Mouse (Mus musculus) midbrain, embryonic 14.5 days (tissue): ENCODE results near the gene Myb. TPM values are rescaled to one million over a fixed set of nuclear protein-coding genes. Genes with fewer than 3 reads are reported as not detected.
A peak's percentile ranks its signal among the peaks of the same experiment; 100 is the strongest.

Source experiments
- ATAC-seq: fragments of 200-750 bp; cut with Nextera tagmentation; 2 replicates; pipeline ENCODE4 v1.8.0; 2017; ENCODE audit warnings: moderate number of reproducible peaks, moderate library complexity; ENCODE audit not compliant: low FRiP score, low TSS enrichment
- DNase-seq: peaks from one replicate; pipeline ENCODE4 v3.0.0-alpha.2; 2015
- H3K27ac ChIP-seq: fragments of 300-500 bp; sonication (generic); replicated peaks from 2 replicates; pipeline ENCODE4 v1.5.1; 2014; ENCODE audit warnings: mild to moderate bottlenecking, low read depth, low read length, moderate library complexity
- H3K27me3 ChIP-seq: fragments of 300-500 bp; sonication (generic); 2 replicates; pipeline ENCODE4 v1.6.1; 2014; ENCODE audit warnings: low read length, control low read depth, mixed read lengths; ENCODE audit not compliant: control insufficient read depth, insufficient read depth
- H3K36me3 ChIP-seq: fragments of 300-500 bp; sonication (generic); 2 replicates; pipeline ENCODE4 v1.6.1; 2014; ENCODE audit warnings: low read length, control low read depth; ENCODE audit not compliant: control insufficient read depth, insufficient read depth
- H3K4me1 ChIP-seq: fragments of 300-500 bp; sonication (generic); 2 replicates; pipeline ENCODE4 v1.6.1; 2014; ENCODE audit warnings: mild to moderate bottlenecking, antibody characterized with exemption, low read length, control low read depth; ENCODE audit not compliant: control insufficient read depth, insufficient read depth
- H3K4me2 ChIP-seq: fragments of 300-500 bp; sonication (generic); 2 replicates; pipeline ENCODE4 v1.6.1; 2014; ENCODE audit warnings: mild to moderate bottlenecking, low read length, moderate library complexity
- H3K4me3 ChIP-seq: fragments of 300-500 bp; sonication (generic); replicated peaks from 2 replicates; pipeline ENCODE4 v1.5.1; 2014; ENCODE audit warnings: low read depth, low read length
- H3K9ac ChIP-seq: fragments of 300-500 bp; sonication (generic); replicated peaks from 2 replicates; pipeline ENCODE4 v1.6.1; 2014; ENCODE audit warnings: mild to moderate bottlenecking, low read length, moderate library complexity
- H3K9me3 ChIP-seq: fragments of 300-500 bp; sonication (generic); 2 replicates; pipeline ENCODE4 v1.6.1; 2016; ENCODE audit warnings: low read length, control low read depth, mixed read lengths; ENCODE audit not compliant: control insufficient read depth
- WGBS: fragments of 180-500 bp; shearing (Covaris S2); extraction: QIAGEN DNeasy Blood & Tissue Kit; methylation state at CpG from one replicate; pipeline ENCODE4 v1.1.7; 2014; 5-methylcytosine and 5-hydroxymethylcytosine counted together
- polyA plus RNA-seq: library from polyadenylated mRNA; unstranded; fragments of >200 nt; fragmentation: Nextera tagmentation; extraction: Ambion mirVana; gene quantifications from 2 replicates; pipeline ENCODE4 v1.2.1, GENCODE M21; 2014

The Myb gene
- polyA plus RNA-seq, 1 experiment from 2014 or later: 3.5 TPM

- Histone ChIP-seq H3K4me2 (peak overlapping the region; percentile 98), H3K4me1 (peaks cover 15% of the 10 kb centered on the region), H3K27me3 (peaks cover 37% of the 10 kb centered on the region), H3K9ac (no peak overlapping the region), H3K36me3 (no peaks in the 10 kb centered on the region), H3K27ac (no peak overlapping the region), H3K9me3 (no peaks in the 10 kb centered on the region), H3K4me3 (peak overlapping the region; percentile 67)
- 54% methylated on average over 3 of the region's 3 CpGs for WGBS
- no peak for DNase-seq
- ATAC-seq: no peak
These were observed 1.3 kb upstream of the Myb start for GRCm38 (mm10) chr10:21162124-21162523.

DNA sequence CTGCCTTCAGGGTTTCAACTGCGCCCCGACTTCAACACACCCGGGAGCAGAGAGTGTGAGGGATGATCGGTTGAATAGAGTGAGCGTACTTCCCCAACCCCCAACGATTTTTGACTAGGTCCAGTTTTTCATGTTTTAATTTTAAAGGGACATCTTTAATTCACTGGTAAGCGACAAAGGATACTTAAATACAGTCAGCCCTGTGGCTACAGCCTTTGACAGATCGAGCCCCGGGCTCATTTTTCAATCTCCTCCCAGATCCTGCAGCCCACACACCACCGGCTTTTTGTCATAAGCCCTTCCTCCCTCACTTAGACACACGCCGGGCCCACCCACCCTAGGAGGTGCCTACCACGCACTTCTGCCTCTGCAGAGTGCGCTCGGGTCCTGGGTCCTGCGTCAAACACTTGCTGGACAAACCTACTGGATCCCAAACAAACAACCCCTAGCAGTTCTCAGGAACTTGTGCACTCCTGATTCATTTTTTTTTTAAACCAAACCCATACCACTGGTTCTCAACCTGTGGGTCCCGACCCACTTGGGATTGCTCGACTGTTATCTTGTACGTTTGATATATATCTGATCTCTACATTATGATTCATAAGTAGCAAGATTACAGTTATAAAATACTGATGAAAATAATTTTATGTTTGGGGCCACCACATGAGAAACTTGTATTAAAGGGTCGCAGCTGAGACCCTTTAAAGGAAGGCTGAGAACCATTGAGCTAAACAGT, 743 bp upstream of the Myb start:
- Histone ChIP-seq H3K36me3 (no peaks in the 10 kb centered on the region), H3K27me3 (peaks cover 37% of the 10 kb centered on the region), H3K27ac (peak overlapping the region; percentile 60; the same call in 1 of the 2 replicates), H3K4me1 (peaks cover 15% of the 10 kb centered on the region), H3K9me3 (no peaks in the 10 kb centered on the region), H3K4me3 (peak overlapping the region; percentile 67), H3K9ac (peak overlapping the region; percentile 76), H3K4me2 (peak overlapping the region; percentile 98)
- DNase-seq (peak; percentile 60), ATAC-seq (peak; percentile 24; the same call in 1 of the 2 replicates)
- 4% methylated on average over 20 of the region's 20 CpGs for WGBS

DNA sequence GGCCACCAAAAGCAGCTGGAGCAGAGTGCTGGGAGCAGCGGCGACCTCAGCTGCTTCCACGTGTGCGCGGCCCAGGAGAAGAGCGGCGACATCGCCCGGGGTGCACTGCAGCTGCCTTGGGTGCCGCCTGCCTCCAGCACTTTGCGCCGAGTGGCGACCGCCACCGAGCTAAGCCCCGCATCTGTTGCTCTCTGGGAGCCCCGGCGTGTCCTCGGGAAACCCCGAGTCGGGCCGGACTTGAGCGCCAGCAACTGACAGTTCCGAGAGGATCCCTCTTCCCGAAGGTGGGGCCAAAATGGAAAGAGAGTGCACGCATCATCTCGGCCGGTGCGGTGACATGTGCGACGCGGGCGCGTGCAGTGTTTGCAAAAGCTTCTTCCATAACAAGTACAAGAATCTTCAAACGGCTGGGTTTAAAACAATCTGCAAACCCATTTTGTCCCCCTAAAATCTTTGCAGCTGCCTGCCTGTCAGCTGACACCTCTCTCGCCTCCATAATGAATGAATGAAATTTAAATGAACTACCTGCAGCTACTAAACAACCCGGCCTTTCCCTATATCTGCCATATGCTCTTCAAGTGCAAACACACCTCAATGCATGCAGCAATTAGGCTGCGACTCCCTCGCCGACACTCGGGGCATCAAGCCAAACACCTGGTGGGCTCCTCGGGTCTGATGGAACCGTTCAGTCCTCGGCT, 938 bp downstream of the Myb start:
- Histone ChIP-seq H3K9me3 (no peaks in the 10 kb centered on the region), H3K9ac (peak overlapping the region; percentile 40; the same call in 1 of the 2 replicates), H3K27ac (no peak overlapping the region), H3K36me3 (no peaks in the 10 kb centered on the region), H3K4me2 (peak overlapping the region; percentile 98), H3K4me1 (peaks cover 15% of the 10 kb centered on the region), H3K27me3 (peaks cover 37% of the 10 kb centered on the region), H3K4me3 (peak overlapping the region; percentile 67)
- peak; percentile 61 for DNase-seq
- ATAC-seq: peak; percentile 48
- under 1% methylated on average over 44 of the region's 44 CpGs for WGBS

- Histone ChIP-seq H3K4me2 (peak overlapping the region; percentile 98), H3K4me1 (peaks cover 15% of the 10 kb centered on the region), H3K27ac (no peak overlapping the region), H3K4me3 (peak overlapping the region; percentile 67), H3K27me3 (peaks cover 36% of the 10 kb centered on the region), H3K9ac (peak overlapping the region; percentile 39; the same call in 1 of the 2 replicates), H3K9me3 (no peaks in the 10 kb centered on the region), H3K36me3 (no peaks in the 10 kb centered on the region)
- ATAC-seq: 0 out of 2 replicates have a peak, but pooled peaks have one; percentile 4
- DNase-seq: peak; percentile 8
- WGBS: 1% methylated on average over 35 of the region's 35 CpGs
These were observed 1.8 kb downstream of the Myb start for GRCm38 (mm10) chr10:21158918-21159443.

DNA sequence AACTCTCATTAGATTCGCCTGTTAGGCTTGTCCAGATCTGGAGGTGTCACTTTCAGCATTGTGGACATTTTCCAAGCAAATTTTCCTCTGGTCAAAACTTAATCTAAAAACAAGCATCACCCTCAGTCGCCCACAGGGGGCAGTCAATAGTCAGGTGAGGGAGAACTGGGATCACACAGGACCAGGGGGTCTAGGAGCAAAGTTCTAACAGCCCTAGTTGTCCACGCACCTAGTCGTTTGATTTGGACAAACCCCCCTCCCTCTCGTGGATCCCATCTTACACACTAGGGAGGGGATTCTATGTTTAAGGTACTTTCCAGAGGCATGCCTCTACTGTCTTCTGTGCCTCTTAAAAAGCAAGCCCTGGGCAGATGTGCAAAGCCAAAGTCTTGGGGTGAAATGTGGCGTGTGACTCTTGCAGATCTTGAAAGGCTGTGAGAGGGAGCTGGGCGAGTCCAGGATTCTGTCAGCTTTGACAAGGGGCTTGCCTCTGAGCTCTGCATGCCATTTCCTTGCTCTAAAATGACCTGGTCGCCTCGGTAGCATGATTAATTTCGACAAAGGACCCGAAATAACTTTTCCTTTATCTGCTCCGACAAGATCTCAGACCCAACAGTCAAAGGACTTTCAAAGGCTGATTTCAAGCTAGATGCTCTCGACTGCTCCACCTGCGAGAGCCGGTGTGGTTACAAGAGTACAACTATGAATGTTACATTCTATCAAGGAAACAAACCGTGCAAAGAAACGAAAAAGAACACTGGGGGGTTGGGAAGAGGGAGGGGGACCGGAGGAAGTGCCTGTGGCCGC, 2.5 kb downstream of the Myb start:
- Histone ChIP-seq H3K27ac (no peak overlapping the region), H3K4me3 (peak overlapping the region; percentile 67), H3K9me3 (no peaks in the 10 kb centered on the region), H3K27me3 (peaks cover 30% of the 10 kb centered on the region), H3K4me1 (peaks cover 15% of the 10 kb centered on the region), H3K4me2 (peak overlapping the region; percentile 98), H3K9ac (no peak overlapping the region; the same call in 1 of the 2 replicates), H3K36me3 (no peaks in the 10 kb centered on the region)
- DNase-seq: peak; percentile 70
- 4% methylated on average over 19 of the region's 19 CpGs for WGBS
- no peak for ATAC-seq

GRCm38 (mm10) chr10:21156953-21157499, 3.8 kb downstream of the Myb start:
- no peak overlapping the region for H3K27ac ChIP-seq
- H3K4me3 ChIP-seq: no peak overlapping the region
- peaks cover 15% of the 10 kb centered on the region for H3K4me1 ChIP-seq
- DNase-seq (no peak), ATAC-seq (no peak)
- 77% methylated on average over 5 of the region's 5 CpGs for WGBS
- no peaks in the 10 kb centered on the region for H3K9me3 ChIP-seq
- peaks cover 23% of the 10 kb centered on the region for H3K27me3 ChIP-seq
- no peaks in the 10 kb centered on the region for H3K36me3 ChIP-seq
- no peak overlapping the region for H3K4me2 ChIP-seq
- H3K9ac ChIP-seq: no peak overlapping the region

DNA sequence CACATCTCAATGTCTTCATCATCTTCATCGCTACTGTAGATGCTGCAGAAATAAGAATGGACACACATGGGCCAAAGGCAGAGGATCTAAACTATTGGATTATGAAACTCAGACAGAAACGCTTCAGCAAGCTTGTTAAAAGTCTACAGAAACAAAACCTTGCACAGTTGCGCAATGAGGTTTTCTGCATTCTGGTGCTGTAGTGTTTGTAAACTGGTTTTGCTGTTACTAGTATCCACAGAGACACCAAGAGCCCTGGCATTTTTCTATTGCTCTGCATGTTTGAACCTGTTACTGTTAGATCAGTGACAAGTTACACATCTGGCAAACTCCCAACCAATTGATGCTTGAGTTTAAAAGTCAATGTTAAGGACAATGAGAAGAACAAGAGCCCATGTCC, 4.4 kb downstream of the Myb start:
- Histone ChIP-seq H3K4me3 (no peak overlapping the region), H3K4me2 (no peak overlapping the region), H3K4me1 (peaks cover 15% of the 10 kb centered on the region), H3K9ac (no peak overlapping the region), H3K27ac (no peak overlapping the region), H3K27me3 (peaks cover 18% of the 10 kb centered on the region), H3K9me3 (no peaks in the 10 kb centered on the region), H3K36me3 (no peaks in the 10 kb centered on the region)
- 94% methylated on average over 3 of the region's 3 CpGs for WGBS
- no peak for DNase-seq
- ATAC-seq: no peak

- H3K27ac ChIP-seq: no peak overlapping the region
- no peaks in the 10 kb centered on the region for H3K36me3 ChIP-seq
- DNase-seq (no peak), ATAC-seq (no peak)
- H3K9me3 ChIP-seq: no peaks in the 10 kb centered on the region
- no peak overlapping the region for H3K4me2 ChIP-seq
- WGBS: 89% methylated on average over 3 of the region's 3 CpGs
- peaks cover 16% of the 10 kb centered on the region for H3K27me3 ChIP-seq
- peaks cover 12% of the 10 kb centered on the region for H3K4me1 ChIP-seq
- H3K9ac ChIP-seq: no peak overlapping the region
- no peak overlapping the region for H3K4me3 ChIP-seq
These were observed 5.9 kb downstream of the Myb start for GRCm38 (mm10) chr10:21154927-21155326.
